Mouse (Mus musculus) myocyte (in vitro differentiated cells): ENCODE results near the gene Cab39l. TPM values are rescaled to one million over a fixed set of nuclear protein-coding genes. Genes with fewer than 3 reads are reported as not detected.

ENCODE experiments used
- H3K27me3 ChIP-seq: one replicate; pipeline ENCODE4 v1.6.1; 2011; ENCODE audit not compliant: control insufficient read depth, insufficient read depth, insufficient read length
- H3K36me3 ChIP-seq: one replicate; pipeline ENCODE4 v1.6.1; 2011; ENCODE audit not compliant: control insufficient read depth, insufficient read depth
- H3K4me2 ChIP-seq: one replicate; pipeline ENCODE4 v1.6.1; 2011; ENCODE audit warnings: low read depth, control low read depth
- H3K4me3 ChIP-seq: one replicate; pipeline ENCODE4 v1.5.1; 2011; ENCODE audit warnings: mild to moderate bottlenecking, control low read depth, moderate library complexity
- H3K79me2 ChIP-seq: one replicate; pipeline ENCODE4 v1.6.1; 2011; ENCODE audit not compliant: control insufficient read depth, insufficient read depth
- H3ac ChIP-seq: one replicate; pipeline ENCODE4 v1.6.1; 2011; ENCODE audit not compliant: control insufficient read depth, insufficient read length
- CEBPB ChIP-seq: IDR thresholded peaks from 2 replicates; pipeline ENCODE4 v1.6.1; 2011; ENCODE audit warnings: mild to moderate bottlenecking, moderate library complexity; ENCODE audit not compliant: poor library complexity, insufficient read depth, severe bottlenecking
- E2F4 ChIP-seq: IDR thresholded peaks from one replicate; pipeline ENCODE4 v1.6.1; 2011; ENCODE audit warnings: mild to moderate bottlenecking, control low read depth, moderate library complexity; ENCODE audit not compliant: insufficient read depth
- MAX ChIP-seq: IDR thresholded peaks from one replicate; pipeline ENCODE4 v1.6.1; 2011; ENCODE audit warnings: low read depth, mild to moderate bottlenecking, control low read depth
- MYOD1 ChIP-seq, 3 experiments: IDR thresholded peaks; one replicate each; pipeline ENCODE4 v1.6.1; 2011; ENCODE audit warnings: control low read depth in 2 of 3, low read depth in 2 of 3, mild to moderate bottlenecking in 2 of 3, moderate library complexity in 1 of 3; ENCODE audit not compliant: insufficient read length in 2 of 3, control insufficient read depth in 1 of 3
- MYOG ChIP-seq, 3 experiments: IDR thresholded peaks; one replicate each; pipeline ENCODE4 v1.6.1; 2011; ENCODE audit warnings: control low read depth in 2 of 3, low read depth in 2 of 3, mild to moderate bottlenecking in 2 of 3; ENCODE audit not compliant: insufficient read length in 2 of 3, control insufficient read depth in 1 of 3, insufficient read depth in 1 of 3
- POLR2A ChIP-seq: IDR thresholded peaks from one replicate; pipeline ENCODE4 v1.6.1; 2011; ENCODE audit warnings: low read depth, mild to moderate bottlenecking, control low read depth, moderate library complexity; ENCODE audit not compliant: insufficient read length
- POLR2AphosphoS2 ChIP-seq: IDR thresholded peaks from one replicate; pipeline ENCODE4 v1.6.1; 2011; ENCODE audit warnings: low read depth, control low read depth; ENCODE audit not compliant: insufficient read length
- REST ChIP-seq: IDR thresholded peaks from one replicate; pipeline ENCODE4 v1.6.1; 2011; ENCODE audit warnings: mild to moderate bottlenecking, control low read depth, moderate library complexity; ENCODE audit not compliant: insufficient read depth, insufficient read length
- SRF ChIP-seq: IDR thresholded peaks from one replicate; pipeline ENCODE4 v1.6.1; 2011; ENCODE audit warnings: low read depth; ENCODE audit not compliant: control insufficient read depth, insufficient read length
- TCF12 ChIP-seq: IDR thresholded peaks from one replicate; pipeline ENCODE4 v1.6.1; 2011; ENCODE audit warnings: mild to moderate bottlenecking, control low read depth; ENCODE audit not compliant: poor library complexity, insufficient read depth, severe bottlenecking
- TCF3 ChIP-seq: IDR thresholded peaks from one replicate; pipeline ENCODE4 v1.6.1; 2011; ENCODE audit warnings: low read depth, control low read depth; ENCODE audit not compliant: insufficient read length
- USF1 ChIP-seq: IDR thresholded peaks from one replicate; pipeline ENCODE4 v1.6.1; 2011; ENCODE audit warnings: low read depth, mild to moderate bottlenecking, control low read depth, moderate library complexity
- polyA plus RNA-seq: library from polyadenylated mRNA; unstranded; fragments of >200 nt; fragmentation: generic; extraction: Trizol; gene quantifications from one replicate; pipeline ENCODE4 v1.2.1, GENCODE M21; 2012; ENCODE audit warnings: missing spikeins

Gene Cab39l
- polyA plus RNA-seq, 1 experiment = 8.3 TPM

GRCm38 (mm10) chr14:59555928-59556531, 115.3 kb downstream of the Cab39l start:
- no peak overlapping the region for H3K4me3 ChIP-seq
- no peaks in the 10 kb centered on the region for H3K36me3 ChIP-seq
- no peak overlapping the region for H3K4me2 ChIP-seq
- TF ChIP-seq MYOD1 (IDR thresholded peaks at IDR 0.05; ENCODE audit: control insufficient read depth in 1 of 3, insufficient read length in 2 of 3, low read depth in 2 of 3) = no peak
- no peak for TF ChIP-seq TCF12
- no peak for TF ChIP-seq CEBPB
- TF ChIP-seq REST = no peak
- TF ChIP-seq SRF = no peak
- TF ChIP-seq MAX = no peak
- no peak for TF ChIP-seq POLR2A
- TF ChIP-seq E2F4 = no peak
- no peak for TF ChIP-seq TCF3
- no peak for TF ChIP-seq POLR2AphosphoS2
- no peak for TF ChIP-seq USF1
- no peak for TF ChIP-seq MYOG (IDR thresholded peaks at IDR 0.05; ENCODE audit: control insufficient read depth in 1 of 3, insufficient read depth in 1 of 3, insufficient read length in 2 of 3, low read depth in 2 of 3)
- H3K27me3 ChIP-seq = no peaks in the 10 kb centered on the region
- H3ac ChIP-seq = no peak overlapping the region
- no peaks in the 10 kb centered on the region for H3K79me2 ChIP-seq

- no peaks in the 10 kb centered on the region for H3K36me3 ChIP-seq
- H3K4me2 ChIP-seq = no peak overlapping the region
- H3K4me3 ChIP-seq = no peak overlapping the region
- no peaks in the 10 kb centered on the region for H3K79me2 ChIP-seq
- no peak for TF ChIP-seq POLR2AphosphoS2
- no peak for TF ChIP-seq MYOD1 (IDR thresholded peaks at IDR 0.05; ENCODE audit: control insufficient read depth in 1 of 3, insufficient read length in 2 of 3, low read depth in 2 of 3)
- no peak for TF ChIP-seq TCF12
- TF ChIP-seq SRF = no peak
- TF ChIP-seq USF1 = no peak
- no peak for TF ChIP-seq CEBPB
- TF ChIP-seq REST = no peak
- TF ChIP-seq POLR2A = no peak
- no peak for TF ChIP-seq MYOG (IDR thresholded peaks at IDR 0.05; ENCODE audit: control insufficient read depth in 1 of 3, insufficient read depth in 1 of 3, insufficient read length in 2 of 3, low read depth in 2 of 3)
- no peak for TF ChIP-seq MAX
- TF ChIP-seq E2F4 = no peak
- no peak for TF ChIP-seq TCF3
- no peaks in the 10 kb centered on the region for H3K27me3 ChIP-seq
- no peak overlapping the region for H3ac ChIP-seq
Measured at GRCm38 (mm10) chr14:59557071-59557470, 116.3 kb downstream of the Cab39l start.

GRCm38 (mm10) chr14:59557886-59558285, 117.1 kb downstream of the Cab39l start:
- no peak overlapping the region for H3K4me2 ChIP-seq
- no peak for TF ChIP-seq REST
- no peak for TF ChIP-seq TCF3
- TF ChIP-seq MAX = no peak
- TF ChIP-seq USF1 = no peak
- no peak for TF ChIP-seq SRF
- no peak for TF ChIP-seq CEBPB
- TF ChIP-seq E2F4 = no peak
- no peak for TF ChIP-seq MYOD1 (IDR thresholded peaks at IDR 0.05; ENCODE audit: control insufficient read depth in 1 of 3, insufficient read length in 2 of 3, low read depth in 2 of 3)
- H3K27me3 ChIP-seq = no peaks in the 10 kb centered on the region
- no peak overlapping the region for H3K4me3 ChIP-seq
- H3ac ChIP-seq = no peak overlapping the region
- H3K79me2 ChIP-seq = no peaks in the 10 kb centered on the region
- H3K36me3 ChIP-seq = no peaks in the 10 kb centered on the region

- Histone ChIP-seq H3K27me3 (no peaks in the 10 kb centered on the region), H3K4me2 (no peak overlapping the region), H3ac (no peak overlapping the region), H3K4me3 (no peak overlapping the region), H3K79me2 (no peaks in the 10 kb centered on the region), H3K36me3 (no peaks in the 10 kb centered on the region)
- no peak for TF ChIP-seq TCF3
- TF ChIP-seq REST = no peak
- TF ChIP-seq MYOG (IDR thresholded peaks at IDR 0.05; ENCODE audit: control insufficient read depth in 1 of 3, insufficient read depth in 1 of 3, insufficient read length in 2 of 3, low read depth in 2 of 3) = no peak
- no peak for TF ChIP-seq MYOD1 (IDR thresholded peaks at IDR 0.05; ENCODE audit: control insufficient read depth in 1 of 3, insufficient read length in 2 of 3, low read depth in 2 of 3)
- no peak for TF ChIP-seq CEBPB
Measured at GRCm38 (mm10) chr14:59566756-59567155, 126.0 kb downstream of the Cab39l start.

GRCm38 (mm10) chr14:59576385-59576784, 135.6 kb downstream of the Cab39l start:
- H3ac ChIP-seq = no peak overlapping the region
- H3K4me2 ChIP-seq = no peak overlapping the region
- H3K27me3 ChIP-seq = no peaks in the 10 kb centered on the region
- H3K79me2 ChIP-seq = no peaks in the 10 kb centered on the region
- no peak overlapping the region for H3K4me3 ChIP-seq
- TF ChIP-seq POLR2A (no peak), CEBPB (no peak), TCF3 (no peak), USF1 (no peak), REST (no peak), E2F4 (no peak), TCF12 (no peak), SRF (no peak), POLR2AphosphoS2 (no peak), MYOG (IDR thresholded peaks at IDR 0.05; ENCODE audit: control insufficient read depth in 1 of 3, insufficient read depth in 1 of 3, insufficient read length in 2 of 3, low read depth in 2 of 3) (no peak), MYOD1 (IDR thresholded peaks at IDR 0.05; ENCODE audit: control insufficient read depth in 1 of 3, insufficient read length in 2 of 3, low read depth in 2 of 3) (no peak), MAX (no peak)
- peaks cover 7% of the 10 kb centered on the region for H3K36me3 ChIP-seq
